Mouse (Mus musculus) spleen, adult 2 months (tissue): ENCODE data around the gene Ppp2r2d. TPM values are rescaled to one million over a fixed set of nuclear protein-coding genes. Genes with fewer than 3 reads are reported as not detected.

Experiments used
- DNase-seq, 2 experiments: peaks; one replicate each; pipeline versions ENCODE4 v3.0.0 to v3.0.0-alpha.2; 2012 to 2021; ENCODE audit warnings: low spot score in 2 of 2, low read depth in 1 of 2
- H3K27ac ChIP-seq: fragments of 200-500 bp; 2 replicates; pipeline ENCODE4 v1.5.1; 2012; ENCODE audit warnings: low read length, inconsistent platforms; ENCODE audit not compliant: insufficient read depth
- H3K27me3 ChIP-seq: fragments of 200-500 bp; 2 replicates; pipeline ENCODE4 v1.6.1; 2012; ENCODE audit warnings: mild to moderate bottlenecking, moderate library complexity, low read length, inconsistent platforms; ENCODE audit not compliant: control insufficient read depth, insufficient read depth
- H3K36me3 ChIP-seq: fragments of 200-500 bp; 2 replicates; pipeline ENCODE4 v1.6.1; 2012; ENCODE audit warnings: mild to moderate bottlenecking, low read length, inconsistent platforms; ENCODE audit not compliant: control insufficient read depth, insufficient read depth
- H3K4me1 ChIP-seq: fragments of 200-500 bp; 2 replicates; pipeline ENCODE4 v1.6.1; 2011; ENCODE audit warnings: inconsistent platforms; ENCODE audit not compliant: control insufficient read depth, insufficient read depth, insufficient read length
- H3K4me3 ChIP-seq: fragments of 200-500 bp; 2 replicates; pipeline ENCODE4 v1.5.1; 2011; ENCODE audit warnings: mild to moderate bottlenecking, inconsistent platforms; ENCODE audit not compliant: insufficient read depth, insufficient read length; ENCODE audit errors: extremely low read depth
- CTCF ChIP-seq: fragments of 200-500 bp; IDR thresholded peaks from 2 replicates; pipeline ENCODE4 v1.5.1; 2011; ENCODE audit warnings: mild to moderate bottlenecking, inconsistent platforms; ENCODE audit not compliant: insufficient read depth, insufficient read length, insufficient replicate concordance; ENCODE audit errors: extremely low read depth
- POLR2A ChIP-seq: fragments of 200-500 bp; IDR thresholded peaks from 2 replicates; pipeline ENCODE4 v1.6.1; 2011; ENCODE audit warnings: low read depth, low read length, inconsistent platforms
- WGBS: fragments of 180-500 bp; shearing (Covaris S2); methylation state at CpG from one replicate; pipeline ENCODE4 v1.1.7; 2018; 5-methylcytosine and 5-hydroxymethylcytosine counted together
- polyA plus RNA-seq: library from polyadenylated mRNA; depleted of rRNA; stranded (reverse); fragments of >200 nt; gene quantifications from 2 replicates; pipeline ENCODE4 v1.2.3, GENCODE M21; 2012; rRNA removed

The Ppp2r2d gene
- polyA plus RNA-seq, result 11.3 and 11.9 TPM in 2 replicates

DNA sequence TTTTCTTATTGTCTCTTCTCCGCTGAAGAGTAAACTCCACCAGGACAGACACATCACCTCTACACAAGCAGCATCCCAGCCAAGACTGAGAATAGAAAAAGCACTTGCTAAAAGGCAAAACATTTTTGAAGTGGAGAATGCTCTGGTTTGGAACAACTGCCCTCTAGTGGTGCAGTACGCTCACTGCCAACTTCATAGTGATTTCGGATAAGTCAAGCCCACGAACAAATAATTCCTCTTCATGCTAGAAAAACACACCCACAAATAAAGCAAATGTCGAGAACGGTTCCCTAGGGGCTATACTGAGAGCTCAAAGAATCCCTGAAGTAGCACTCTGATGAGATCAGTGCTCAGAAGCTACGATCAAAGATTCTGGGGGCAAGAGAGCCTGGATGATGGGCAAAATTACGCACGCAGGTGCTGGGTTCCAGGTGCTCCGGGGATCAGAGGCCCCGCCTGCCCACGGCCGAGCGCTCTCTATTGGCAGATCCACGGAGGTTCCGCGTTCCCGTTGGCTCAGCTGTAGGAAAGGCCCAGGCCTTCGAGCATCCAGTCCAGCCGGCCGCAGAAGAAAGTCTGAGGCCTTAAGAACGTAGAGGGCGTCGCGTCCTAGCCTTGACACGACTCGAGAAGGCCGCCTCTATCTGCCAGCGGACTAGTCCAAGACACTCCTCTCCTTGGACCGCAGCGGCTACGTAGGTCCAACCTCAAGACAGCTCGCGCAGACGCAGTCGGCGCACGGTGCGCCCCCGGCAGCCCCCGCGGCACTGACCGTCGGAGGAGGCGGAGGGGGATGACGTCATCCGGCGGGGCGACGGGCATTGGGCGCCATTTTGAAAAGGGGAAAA, at the start of gene Ppp2r2d, which contains the start of gene Mapk1ip1:
TSS of gene Ppp2r2d (plus strand) at position 536 of the 848 bp plus-strand sequence.
TSS of gene Mapk1ip1 (minus strand) at position 730 of the 848 bp plus-strand sequence.
- Histone ChIP-seq H3K27me3 (no peaks in the 10 kb centered on the region; the same call in 1 of the 2 replicates), H3K36me3 (peaks cover 2% of the 10 kb centered on the region; the same call in 1 of the 2 replicates), H3K27ac (peak within 1 kb of the TSS; percentile 95), H3K4me1 (peaks cover 16% of the 10 kb centered on the region), H3K4me3 (peak within 1 kb of the TSS; percentile 86)
- under 1% methylated on average over 51 of the region's 51 CpGs for WGBS
- TF ChIP-seq POLR2A, result no peak; the same call in 1 of the 2 replicates
- peak; percentile 41; the same call in 1 of the 2 replicates for TF ChIP-seq CTCF
- peak; percentile 92 to 94 for DNase-seq

DNA sequence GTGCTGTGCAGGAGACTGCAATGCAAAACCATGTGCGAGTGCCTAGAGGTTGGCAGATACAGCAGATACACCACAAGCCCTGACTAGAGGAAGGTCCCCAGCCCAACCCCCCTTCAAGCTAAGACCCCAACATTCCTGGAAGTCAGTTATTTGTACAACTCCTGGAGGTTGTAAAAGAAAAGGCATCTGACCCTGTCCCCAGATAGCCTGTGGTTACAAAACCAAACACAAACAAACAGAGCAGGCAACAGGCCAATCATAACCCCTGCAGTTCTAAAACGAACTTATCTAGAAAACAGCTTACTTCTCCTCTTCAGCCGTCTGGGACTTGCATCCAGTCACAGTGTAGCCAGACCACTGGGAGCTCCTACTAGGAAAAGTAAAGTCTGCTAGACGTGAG, 42.5 kb upstream of the Ppp2r2d start:
- H3K27ac ChIP-seq, result no peak overlapping the region
- no peaks in the 10 kb centered on the region for H3K27me3 ChIP-seq
- TF ChIP-seq CTCF (no peak), POLR2A (no peak)
- DNase-seq, result no peak
- H3K36me3 ChIP-seq, result no peaks in the 10 kb centered on the region
- H3K4me3 ChIP-seq, result no peak overlapping the region
- no peaks in the 10 kb centered on the region for H3K4me1 ChIP-seq
- WGBS, result 18% methylated on average over 4 of the region's 4 CpGs

DNA sequence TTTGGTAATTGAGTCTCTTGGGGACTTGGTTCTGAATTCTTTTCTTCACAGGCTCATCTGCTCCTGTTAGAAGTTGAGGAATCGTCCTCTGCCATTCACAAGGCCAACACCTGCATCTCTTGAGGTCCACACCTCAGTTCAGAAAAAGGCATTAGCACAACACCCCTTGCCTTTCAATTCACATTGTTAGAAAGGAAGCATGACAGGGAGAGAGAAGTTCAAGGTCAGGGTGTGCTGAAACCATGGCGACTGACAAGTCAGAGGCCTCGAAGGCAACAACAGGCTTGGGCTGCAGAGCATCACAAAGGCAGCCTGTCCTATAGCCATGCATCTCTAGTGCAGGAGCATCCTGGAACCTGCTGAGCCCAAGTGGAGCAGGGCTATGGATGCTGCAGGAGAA, 38.7 kb upstream of the Ppp2r2d start:
- Histone ChIP-seq H3K4me1 (no peaks in the 10 kb centered on the region), H3K36me3 (no peaks in the 10 kb centered on the region), H3K27me3 (no peaks in the 10 kb centered on the region), H3K27ac (no peak overlapping the region), H3K4me3 (no peak overlapping the region)
- TF ChIP-seq POLR2A (no peak), CTCF (no peak)
- no peak for DNase-seq
- 85% methylated on average over 3 of the region's 3 CpGs for WGBS

DNA sequence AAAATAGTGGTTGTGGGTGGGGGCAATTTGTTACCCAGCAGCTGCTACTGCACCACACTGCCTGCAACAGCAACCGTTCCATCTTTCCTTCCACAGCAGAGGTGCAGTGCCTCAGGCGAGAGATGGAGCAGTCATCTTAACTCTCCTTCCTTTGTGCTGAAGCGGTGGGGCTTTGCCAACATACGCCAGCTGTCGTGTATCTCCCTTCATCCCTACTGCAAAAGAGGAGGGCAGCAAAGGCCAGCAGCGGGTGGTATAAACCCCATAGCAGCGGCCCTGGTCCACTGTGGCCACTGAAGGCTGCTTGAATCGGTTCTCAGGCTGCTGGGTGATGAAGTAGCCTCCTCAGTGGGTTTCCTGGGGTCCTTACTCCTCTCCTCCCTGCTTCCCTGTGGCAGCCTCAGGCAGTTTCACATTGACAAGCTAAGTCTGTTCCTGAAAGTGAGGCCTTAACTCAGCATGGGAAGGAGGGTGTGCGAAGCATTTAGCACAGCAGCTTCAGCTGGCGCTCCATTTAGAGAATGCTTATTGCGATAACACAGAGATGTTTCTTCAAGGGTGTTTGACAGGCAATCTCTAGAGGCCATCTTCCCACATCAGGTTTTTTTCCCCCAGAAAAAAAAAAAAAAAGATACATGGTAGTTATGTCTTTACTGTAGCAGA, 32.5 kb upstream of the Ppp2r2d start:
- Histone ChIP-seq H3K4me3 (no peak overlapping the region), H3K36me3 (no peaks in the 10 kb centered on the region), H3K27me3 (no peaks in the 10 kb centered on the region), H3K27ac (no peak overlapping the region), H3K4me1 (no peaks in the 10 kb centered on the region)
- WGBS, result 84% methylated on average over 11 of the region's 11 CpGs
- DNase-seq, result no peak
- TF ChIP-seq POLR2A, result no peak
- TF ChIP-seq CTCF, result no peak

DNA sequence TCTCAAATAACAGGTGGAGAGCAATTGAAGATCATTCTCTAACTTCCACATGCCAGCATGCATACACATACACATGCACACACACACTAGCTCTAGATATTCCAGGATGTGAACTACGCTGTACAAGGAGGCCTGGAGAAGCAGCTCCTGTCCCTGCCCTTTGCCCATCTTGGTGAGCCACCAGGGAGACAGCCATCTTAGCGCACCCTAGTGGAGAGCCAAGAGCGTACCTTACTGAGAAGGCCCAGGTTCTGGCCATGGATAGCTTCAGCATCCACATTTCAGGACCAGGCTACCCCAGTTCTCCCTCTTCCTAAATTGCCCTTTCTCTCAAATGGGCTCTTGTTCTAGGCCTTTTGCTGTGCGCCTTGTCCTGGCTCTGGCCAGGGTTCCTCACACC, 27.6 kb upstream of the Ppp2r2d start:
- no peaks in the 10 kb centered on the region for H3K27me3 ChIP-seq
- H3K36me3 ChIP-seq, result no peaks in the 10 kb centered on the region
- no peak for DNase-seq
- 63% methylated on average over 4 of the region's 4 CpGs for WGBS
- no peak overlapping the region for H3K27ac ChIP-seq
- no peak overlapping the region for H3K4me3 ChIP-seq
- H3K4me1 ChIP-seq, result no peaks in the 10 kb centered on the region
- TF ChIP-seq CTCF (no peak), POLR2A (no peak)

DNA sequence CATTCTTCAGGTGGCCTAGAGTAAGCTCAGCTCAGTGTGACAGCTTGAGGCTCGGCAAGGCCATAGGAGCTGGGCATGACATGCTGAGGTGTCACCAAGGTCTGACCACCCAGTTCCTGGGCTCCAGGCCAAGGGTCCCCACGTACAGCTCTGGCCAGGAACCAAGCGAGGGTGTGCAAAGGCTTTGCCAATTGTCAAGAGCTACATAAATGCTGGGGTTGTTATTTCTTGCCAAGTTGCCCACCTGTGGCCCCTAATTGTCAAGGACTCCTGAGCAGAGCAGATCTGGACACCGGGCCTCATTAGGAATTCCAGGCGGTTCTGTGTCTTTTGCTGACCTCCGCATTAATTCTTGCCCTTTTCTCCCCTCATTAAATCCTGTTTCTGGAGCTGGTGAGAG, 21.5 kb upstream of the Ppp2r2d start:
- H3K4me1 ChIP-seq, result no peaks in the 10 kb centered on the region

More for the DNA sequence above, 21.5 kb upstream of the Ppp2r2d start:
- WGBS, result 82% methylated on average over 6 of the region's 6 CpGs
- no peak for DNase-seq
- Histone ChIP-seq H3K27me3 (no peaks in the 10 kb centered on the region), H3K36me3 (no peaks in the 10 kb centered on the region), H3K27ac (no peak overlapping the region), H3K4me3 (no peak overlapping the region)
- no peak for TF ChIP-seq CTCF
- no peak for TF ChIP-seq POLR2A
